Mouse (Mus musculus) lung, postnatal 0 days (tissue): Measurements from ENCODE around the gene BC004004. TPM values are rescaled to one million over a fixed set of nuclear protein-coding genes. Genes with fewer than 3 reads are reported as not detected.

ENCODE experiments used
- ATAC-seq: fragments of 200-750 bp; cut with Nextera tagmentation; 2 replicates; pipeline ENCODE4 v1.8.0; 2017; ENCODE audit warnings: moderate library complexity
- DNase-seq: peaks from one replicate; pipeline ENCODE4 v3.0.0-alpha.2; 2016; ENCODE audit warnings: low spot score
- H3K27ac ChIP-seq: fragments of 300-500 bp; sonication (generic); 2 replicates; pipeline ENCODE4 v1.5.1; 2014; ENCODE audit warnings: antibody characterized with exemption, mild to moderate bottlenecking, low read length, mixed read lengths
- H3K27me3 ChIP-seq: fragments of 300-500 bp; sonication (generic); replicated peaks from 2 replicates; pipeline ENCODE4 v1.6.1; 2014; ENCODE audit warnings: low read length, mixed read lengths; ENCODE audit not compliant: insufficient read depth
- H3K36me3 ChIP-seq: fragments of 300-500 bp; sonication (generic); 2 replicates; pipeline ENCODE4 v1.6.1; 2014; ENCODE audit warnings: low read length, mixed read lengths; ENCODE audit not compliant: insufficient read depth
- H3K4me1 ChIP-seq: fragments of 300-500 bp; sonication (generic); 2 replicates; pipeline ENCODE4 v1.6.1; 2014; ENCODE audit warnings: antibody characterized with exemption, low read depth, low read length, mixed read lengths; ENCODE audit not compliant: insufficient read depth
- H3K4me2 ChIP-seq: fragments of 300-500 bp; sonication (generic); replicated peaks from 2 replicates; pipeline ENCODE4 v1.6.1; 2014; ENCODE audit warnings: low read depth, mild to moderate bottlenecking, low read length, moderate library complexity, mixed read lengths
- H3K4me3 ChIP-seq: fragments of 300-500 bp; sonication (generic); 2 replicates; pipeline ENCODE4 v1.5.1; 2014; ENCODE audit warnings: low read depth, low read length
- H3K9ac ChIP-seq: fragments of 300-500 bp; sonication (generic); replicated peaks from 2 replicates; pipeline ENCODE4 v1.6.1; 2014; ENCODE audit warnings: low read depth, mild to moderate bottlenecking
- H3K9me3 ChIP-seq: fragments of 300-500 bp; sonication (generic); 2 replicates; pipeline ENCODE4 v1.6.1; 2016; ENCODE audit warnings: low read length, mixed read lengths
- CTCF ChIP-seq: IDR thresholded peaks from 2 replicates; pipeline ENCODE4 v1.5.1; 2016; ENCODE audit warnings: antibody characterized with exemption, mild to moderate bottlenecking
- EP300 ChIP-seq: IDR thresholded peaks from 2 replicates; pipeline ENCODE4 v1.6.1; 2016; ENCODE audit warnings: antibody characterized with exemption, mild to moderate bottlenecking, control low read depth
- WGBS: fragments of 180-500 bp; shearing (Covaris S2); extraction: QIAGEN DNeasy Blood & Tissue Kit; methylation state at CpG from one replicate; pipeline ENCODE4 v1.1.7; 2014; 5-methylcytosine and 5-hydroxymethylcytosine counted together
- polyA plus RNA-seq: library from polyadenylated mRNA; unstranded; fragments of >200 nt; fragmentation: Nextera tagmentation; extraction: Ambion mirVana; gene quantifications from 2 replicates; pipeline ENCODE4 v1.2.1, GENCODE M21; 2015

The BC004004 gene
- polyA plus RNA-seq, 1 experiment from 2014 or later = 109 TPM

- Histone ChIP-seq H3K4me1 (no peaks in the 10 kb centered on the region), H3K27me3 (no peaks in the 10 kb centered on the region), H3K4me3 (no peak overlapping the region), H3K36me3 (no peaks in the 10 kb centered on the region), H3K9me3 (no peaks in the 10 kb centered on the region), H3K4me2 (no peak overlapping the region), H3K27ac (no peak overlapping the region), H3K9ac (no peak overlapping the region)
- WGBS = 81% methylated on average over 9 of the region's 9 CpGs
- no peak for TF ChIP-seq CTCF
- TF ChIP-seq EP300 = no peak
- DNase-seq = no peak
- ATAC-seq = no peak
Observed at GRCm38 (mm10) chr17:29270148-29270698, 1.6 kb downstream of the BC004004 start.

GRCm38 (mm10) chr17:29273156-29273555 lies 4.6 kb downstream of the BC004004 start:
- 48% methylated on average over 7 of the region's 7 CpGs for WGBS

GRCm38 (mm10) chr17:29273889-29274288 lies 5.3 kb downstream of the BC004004 start:
- no peak overlapping the region for H3K4me2 ChIP-seq
- WGBS = 65% methylated on average over 11 of the region's 11 CpGs
- H3K9me3 ChIP-seq = no peaks in the 10 kb centered on the region
- no peak overlapping the region for H3K9ac ChIP-seq
- TF ChIP-seq EP300 (no peak), CTCF (no peak)
- no peak overlapping the region for H3K27ac ChIP-seq
- no peaks in the 10 kb centered on the region for H3K4me1 ChIP-seq
- DNase-seq (peak; percentile 49), ATAC-seq (peak; percentile 30; the same call in 1 of the 2 replicates)
- H3K27me3 ChIP-seq = no peaks in the 10 kb centered on the region
- H3K36me3 ChIP-seq = no peaks in the 10 kb centered on the region
- H3K4me3 ChIP-seq = no peak overlapping the region

More at GRCm38 (mm10) chr17:29273156-29273555, 4.6 kb downstream of the BC004004 start:
- H3K9me3 ChIP-seq = no peaks in the 10 kb centered on the region
- no peak overlapping the region for H3K4me2 ChIP-seq
- no peak for ATAC-seq
- DNase-seq = no peak
- no peak overlapping the region for H3K9ac ChIP-seq
- no peaks in the 10 kb centered on the region for H3K36me3 ChIP-seq
- H3K4me1 ChIP-seq = no peaks in the 10 kb centered on the region
- H3K4me3 ChIP-seq = no peak overlapping the region
- no peaks in the 10 kb centered on the region for H3K27me3 ChIP-seq
- no peak overlapping the region for H3K27ac ChIP-seq
- TF ChIP-seq CTCF (no peak), EP300 (no peak)

GRCm38 (mm10) chr17:29280422-29280821 lies 11.8 kb downstream of the BC004004 start:
- H3K4me3 ChIP-seq = no peak overlapping the region
- 92% methylated on average over 5 of the region's 5 CpGs for WGBS
- H3K27ac ChIP-seq = no peak overlapping the region
- H3K4me1 ChIP-seq = no peaks in the 10 kb centered on the region
- no peak for DNase-seq
- no peaks in the 10 kb centered on the region for H3K9me3 ChIP-seq
- no peak overlapping the region for H3K4me2 ChIP-seq
- ATAC-seq = no peak
- no peak overlapping the region for H3K9ac ChIP-seq
- no peaks in the 10 kb centered on the region for H3K27me3 ChIP-seq
- TF ChIP-seq EP300 = no peak
- no peak for TF ChIP-seq CTCF
- H3K36me3 ChIP-seq = no peaks in the 10 kb centered on the region

GRCm38 (mm10) chr17:29281541-29281940 lies 13.0 kb downstream of the BC004004 start:
- H3K9me3 ChIP-seq = no peaks in the 10 kb centered on the region
- no peaks in the 10 kb centered on the region for H3K27me3 ChIP-seq
- no peak overlapping the region for H3K4me2 ChIP-seq
- H3K4me3 ChIP-seq = no peak overlapping the region
- no peak overlapping the region for H3K9ac ChIP-seq
- WGBS = 84% methylated on average over 5 of the region's 5 CpGs
- no peaks in the 10 kb centered on the region for H3K36me3 ChIP-seq
- no peak overlapping the region for H3K27ac ChIP-seq
- no peak for DNase-seq
- no peak for ATAC-seq
- TF ChIP-seq EP300 (no peak), CTCF (no peak)
- no peaks in the 10 kb centered on the region for H3K4me1 ChIP-seq

- no peaks in the 10 kb centered on the region for H3K36me3 ChIP-seq
- H3K4me1 ChIP-seq = no peaks in the 10 kb centered on the region
- no peak overlapping the region for H3K4me3 ChIP-seq
- ATAC-seq (peak; percentile 69), DNase-seq (peak; percentile 57)
- no peak overlapping the region for H3K27ac ChIP-seq
- WGBS = 59% methylated on average over 21 of the region's 21 CpGs
- TF ChIP-seq EP300 = no peak
- TF ChIP-seq CTCF = peak; percentile 16; the same call in 1 of the 2 replicates
- H3K9ac ChIP-seq = no peak overlapping the region
- no peaks in the 10 kb centered on the region for H3K9me3 ChIP-seq
- no peak overlapping the region for H3K4me2 ChIP-seq
- H3K27me3 ChIP-seq = no peaks in the 10 kb centered on the region
Observed at GRCm38 (mm10) chr17:29282216-29282952, 13.8 kb downstream of the BC004004 start.
